Mouse (Mus musculus): ENCODE data around the gene Kcnip2. TPM values are rescaled to one million over a fixed set of nuclear protein-coding genes. Genes with fewer than 3 reads are reported as not detected.

Kcnip2 gene
- 100 to 1,000 TPM; 205 to 217 TPM for total RNA-seq (2021)

GRCm38 (mm10) chr19:45815831-45816405 lies at the start of gene Kcnip2:
Kcnip2 (minus strand) TSS chr19:45816061.
- no peak for DNase-seq (ENCODE audit: low spot score)
- intact Hi-C loops (cut with DNase I), result no loop called here

GRCm38 (mm10) chr19:45855284-45855920 lies 39.5 kb upstream of the Kcnip2 start:
- intact Hi-C loops (cut with DNase I), result no loop called here
- DNase-seq (ENCODE audit: low spot score), result no peak

DNA sequence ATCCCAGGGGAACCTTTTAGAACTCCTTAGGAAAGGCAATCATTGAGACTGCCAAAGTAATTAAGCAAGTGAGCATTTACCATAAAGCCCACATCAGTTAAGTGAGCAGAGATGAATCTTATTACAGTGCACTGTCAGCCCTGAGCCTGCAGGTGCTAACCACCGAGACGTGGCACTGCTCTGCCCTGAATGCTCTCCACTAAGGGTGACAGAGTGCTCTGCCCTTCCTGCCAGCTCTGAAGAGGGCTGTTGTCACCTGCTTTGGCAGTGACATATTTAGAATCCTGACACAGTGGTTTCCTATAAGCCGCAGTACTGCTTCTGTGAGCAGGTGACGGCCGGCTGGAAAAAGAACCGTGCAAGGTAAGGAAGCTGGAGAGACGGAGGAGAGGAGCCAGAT lies 38.7 kb upstream of the Kcnip2 start:
- DNase-seq (ENCODE audit: low spot score), result peak; percentile 13
- intact Hi-C loops (cut with DNase I), result loop anchor here (5.0 kb wide), 1 partner anchor 43 kb away; no protein-coding TSS in a partner anchor

DNA sequence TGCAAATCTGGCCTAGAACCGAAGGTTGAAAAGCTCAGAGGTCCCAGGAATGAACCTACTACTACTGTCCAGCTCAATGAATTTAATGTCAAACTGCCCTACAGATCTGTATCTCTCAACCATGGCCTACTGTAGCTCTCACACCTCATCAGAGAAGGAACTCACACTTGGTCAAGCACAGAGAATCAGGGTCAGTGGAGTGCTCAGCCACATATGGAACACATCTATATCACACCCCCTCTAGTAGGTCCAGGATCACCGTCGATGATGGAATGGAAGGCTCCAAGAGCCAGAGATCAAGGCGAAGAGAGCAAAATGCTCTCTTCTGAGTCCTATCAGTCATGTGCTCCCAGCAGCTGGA lies 31.9 kb upstream of the Kcnip2 start:
- intact Hi-C loops (cut with DNase I), result loop anchor here (5.0 kb wide), 2 partner anchors 65 to 105 kb away; no protein-coding TSS in a partner anchor
- DNase-seq (ENCODE audit: low spot score), result no peak

- intact Hi-C loops (cut with DNase I), result loop anchor here (5.0 kb wide), 2 partner anchors 65 to 105 kb away; no protein-coding TSS in a partner anchor
- no peak for DNase-seq (ENCODE audit: low spot score)
These were observed 31.3 kb upstream of the Kcnip2 start for GRCm38 (mm10) chr19:45847016-45847732.

- DNase-seq (ENCODE audit: low spot score), result no peak
- intact Hi-C loops (cut with DNase I), result no loop called here
These were observed 28.3 kb upstream of the Kcnip2 start for GRCm38 (mm10) chr19:45844209-45844608.

GRCm38 (mm10) chr19:45843424-45843823 lies 27.6 kb upstream of the Kcnip2 start:
- DNase-seq (ENCODE audit: low spot score), result no peak
- intact Hi-C loops (cut with DNase I), result no loop called here

DNA sequence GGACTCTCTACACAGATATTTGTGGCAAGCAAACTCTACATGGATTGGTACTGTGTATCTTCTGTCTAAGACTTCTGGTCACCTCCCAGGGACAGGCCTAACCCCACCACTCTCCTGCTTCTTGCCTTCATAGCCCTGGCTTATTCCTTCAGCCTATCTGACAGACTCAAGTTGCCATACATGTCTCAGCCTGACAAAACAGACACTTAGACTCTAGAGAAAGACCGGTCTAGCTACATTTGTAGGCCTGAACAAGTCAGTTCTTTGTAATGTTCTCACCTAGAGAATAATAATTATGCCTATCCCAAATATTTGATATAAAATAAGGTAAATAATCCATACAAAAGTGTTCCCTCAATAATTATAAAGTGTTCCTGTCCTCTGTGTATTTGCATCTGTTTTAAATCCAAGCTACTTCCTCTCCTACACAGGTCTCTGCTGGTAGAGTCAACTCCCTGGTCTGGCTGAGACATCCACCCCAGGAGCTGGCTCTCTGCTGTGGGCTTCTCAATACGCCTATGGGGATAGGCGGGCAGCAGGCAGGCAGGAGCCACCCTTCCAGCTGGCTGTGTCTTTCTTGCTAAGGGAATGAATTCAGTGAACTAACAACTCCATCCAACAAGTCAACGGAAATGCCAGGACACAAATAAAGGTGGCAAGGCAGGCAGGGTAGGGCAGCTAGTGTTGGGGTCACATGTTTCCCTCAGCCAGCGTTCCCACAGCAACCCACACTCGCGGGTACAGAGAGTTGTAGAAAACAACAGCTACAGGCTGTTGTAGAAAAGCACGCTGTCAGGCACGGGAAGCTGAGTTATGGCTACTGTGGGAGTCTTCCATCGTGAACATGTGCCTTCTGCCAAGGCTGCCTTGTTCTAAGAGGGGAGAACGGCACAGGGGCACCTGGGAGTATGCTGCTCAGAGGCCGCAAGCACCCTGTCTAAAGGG lies 21.5 kb upstream of the Kcnip2 start:
- DNase-seq (ENCODE audit: low spot score), result no peak
- intact Hi-C loops (cut with DNase I), result no loop called here

DNA sequence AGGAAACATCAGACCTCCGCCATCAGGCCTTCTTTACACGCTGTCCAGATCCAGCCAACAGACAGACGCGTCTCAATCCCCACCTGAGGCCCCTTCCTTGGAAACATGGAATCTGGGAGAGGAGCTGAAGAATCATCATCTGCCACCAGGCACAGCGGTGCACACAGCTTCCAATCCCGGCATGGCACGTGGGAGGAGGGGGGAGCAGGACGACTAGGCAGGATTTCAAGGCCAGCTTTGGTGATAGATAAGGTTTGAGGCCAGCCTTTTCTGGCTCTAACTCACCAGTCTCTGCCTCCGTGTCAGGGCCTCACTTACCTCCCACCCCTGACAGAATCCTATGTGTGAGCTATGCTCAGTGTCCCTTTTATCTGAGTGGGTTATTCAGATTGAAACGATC lies 19.6 kb upstream of the Kcnip2 start:
- DNase-seq (ENCODE audit: low spot score), result no peak
- intact Hi-C loops (cut with DNase I), result no loop called here

DNA sequence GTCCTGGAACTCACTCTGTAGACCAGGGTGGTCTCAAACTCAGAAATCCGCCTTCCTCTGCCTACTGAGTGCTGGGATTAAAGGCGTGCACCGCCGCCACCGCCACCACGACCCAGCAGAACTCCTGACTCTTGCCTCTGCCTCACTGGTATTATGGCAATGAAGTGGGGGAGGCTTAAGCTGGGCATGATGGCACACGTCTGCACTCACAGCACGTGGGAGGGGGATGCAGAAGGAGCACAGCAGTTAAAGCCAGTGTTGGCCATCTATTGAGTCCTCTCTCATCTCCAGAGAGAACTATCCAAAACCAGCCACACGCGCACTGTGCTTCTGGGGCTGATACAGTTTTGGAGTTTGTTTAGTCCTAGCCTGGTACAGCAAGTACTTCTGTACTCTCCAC lies 17.8 kb upstream of the Kcnip2 start:
- intact Hi-C loops (cut with DNase I), result no loop called here
- DNase-seq (ENCODE audit: low spot score), result no peak

DNA sequence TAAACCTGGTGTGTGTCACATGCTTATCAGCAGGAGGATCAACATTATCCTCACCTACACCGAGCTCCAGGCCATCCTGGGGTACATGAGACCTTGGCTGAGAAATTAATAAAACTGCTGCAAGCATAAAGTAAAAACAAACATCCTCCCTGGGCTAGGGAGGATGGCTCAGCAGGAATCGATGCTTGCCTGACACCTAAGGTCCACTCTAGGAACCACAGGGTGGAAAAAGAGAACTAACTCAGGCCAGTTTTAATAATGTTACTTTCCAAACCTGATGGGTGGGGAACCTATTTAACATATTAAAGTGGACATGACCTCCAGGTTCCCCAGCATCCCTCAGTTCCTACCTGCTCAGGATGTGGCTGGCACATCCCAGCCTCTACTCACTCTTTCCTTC lies 14.8 kb upstream of the Kcnip2 start:
- intact Hi-C loops (cut with DNase I), result no loop called here

DNA sequence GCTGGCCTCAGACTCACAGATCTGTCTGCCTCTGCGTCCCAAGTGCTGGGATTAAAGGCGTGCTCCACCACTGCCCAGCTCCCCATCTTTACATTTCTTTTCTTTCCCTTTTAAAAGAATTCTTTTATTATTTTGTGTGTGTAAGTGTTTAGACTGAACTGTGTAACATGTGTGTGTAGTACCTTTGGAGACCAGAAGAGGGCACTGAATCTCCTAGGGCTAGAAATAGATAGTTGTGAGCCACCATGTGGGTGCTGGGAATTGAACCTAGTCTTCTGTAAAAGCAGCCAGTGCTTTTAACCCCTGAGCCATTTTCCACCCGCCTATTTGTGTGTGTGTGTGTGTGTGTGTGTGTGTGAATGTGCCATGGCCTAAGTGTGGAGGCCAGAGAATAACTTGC lies 11.9 kb upstream of the Kcnip2 start:
- intact Hi-C loops (cut with DNase I), result no loop called here
- DNase-seq (ENCODE audit: low spot score), result no peak

More for the DNA sequence above, 14.8 kb upstream of the Kcnip2 start:
- DNase-seq (ENCODE audit: low spot score), result no peak

- no peak for DNase-seq (ENCODE audit: low spot score)
- intact Hi-C loops (cut with DNase I), result no loop called here
These were observed 11.3 kb upstream of the Kcnip2 start for GRCm38 (mm10) chr19:45827125-45827524.

DNA sequence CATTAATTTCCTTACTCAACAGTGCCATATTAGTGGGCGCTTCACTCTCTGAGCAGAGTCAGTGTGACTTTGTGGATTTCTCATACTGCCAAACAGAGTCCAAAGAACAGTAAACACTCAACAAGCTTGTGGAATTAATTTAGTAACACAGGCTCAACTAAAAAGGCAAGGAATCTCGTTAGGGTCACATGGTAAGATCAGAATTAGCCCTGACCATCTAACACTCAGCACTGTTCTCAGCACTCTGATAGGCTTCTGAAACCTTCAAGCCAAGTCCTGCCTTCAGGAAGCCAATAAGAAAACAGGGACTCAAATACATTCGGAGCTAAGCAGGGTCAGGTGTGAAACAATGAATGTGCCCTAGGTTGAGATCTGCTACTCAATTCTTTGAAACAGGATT lies 10.3 kb upstream of the Kcnip2 start:
- no peak for DNase-seq (ENCODE audit: low spot score)
- intact Hi-C loops (cut with DNase I), result no loop called here

- DNase-seq (ENCODE audit: low spot score), result no peak
- intact Hi-C loops (cut with DNase I), result no loop called here
These were observed 6.0 kb upstream of the Kcnip2 start for GRCm38 (mm10) chr19:45821832-45822231.

DNA sequence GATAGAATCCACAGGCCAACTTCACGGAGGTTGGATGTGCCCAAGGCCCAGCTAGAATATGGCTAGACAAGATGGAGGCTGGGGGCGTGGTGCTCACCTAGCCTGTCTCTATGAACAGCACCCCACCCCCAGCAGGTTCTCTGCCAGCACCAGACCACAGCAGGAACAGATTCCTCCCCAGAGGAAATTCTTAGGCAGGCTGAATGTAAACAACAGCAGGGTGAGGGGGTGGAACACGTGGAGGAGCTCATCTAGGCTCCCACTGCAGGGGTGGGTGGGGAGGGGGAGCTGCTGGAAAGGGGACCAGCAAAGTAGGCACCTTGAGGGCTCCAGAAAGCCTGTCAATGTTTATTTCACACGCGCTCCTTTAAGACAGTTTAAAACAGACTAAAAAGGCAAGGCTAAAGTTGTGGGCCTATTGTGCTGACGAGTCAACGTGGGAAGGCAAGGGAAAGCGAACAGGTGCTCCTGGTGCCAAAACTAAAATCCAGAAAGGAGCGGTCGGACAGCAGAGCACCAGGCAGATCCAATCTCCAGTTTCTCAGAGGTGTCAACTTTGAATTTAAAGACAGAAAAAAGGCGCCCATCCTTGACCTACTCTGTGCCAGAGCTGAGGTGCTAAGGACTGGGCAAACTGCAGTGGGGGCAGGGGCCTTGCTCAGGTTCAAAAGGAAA lies 2.1 kb upstream of the Kcnip2 start:
- intact Hi-C loops (cut with DNase I), result no loop called here
- DNase-seq (ENCODE audit: low spot score), result no peak

DNA sequence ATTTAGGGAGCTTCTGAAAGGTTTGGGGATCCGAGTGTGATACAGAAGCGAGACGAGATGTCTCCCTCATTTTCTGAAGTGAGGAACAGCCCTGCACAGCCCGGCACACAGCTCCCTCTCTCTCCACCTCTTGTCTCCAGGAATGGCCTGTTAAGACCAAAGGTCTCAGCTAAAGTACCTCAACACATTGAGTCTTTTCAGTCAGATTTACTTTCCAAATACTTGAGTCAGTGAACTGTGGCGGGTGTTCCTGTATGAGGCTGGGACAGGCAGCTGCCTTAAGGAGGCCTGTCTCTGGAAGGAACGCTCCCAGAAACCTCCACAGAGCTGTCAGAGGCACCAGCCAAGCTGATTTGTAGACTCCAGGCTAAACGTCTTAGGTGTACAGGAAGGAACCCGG lies 866 bp upstream of the Kcnip2 start:
- no peak for DNase-seq (ENCODE audit: low spot score)
- intact Hi-C loops (cut with DNase I), result no loop called here

- intact Hi-C loops (cut with DNase I), result no loop called here
- DNase-seq (ENCODE audit: low spot score), result no peak
These were observed 691 bp downstream of the Kcnip2 start for GRCm38 (mm10) chr19:45815170-45815569.

- no peak for DNase-seq (ENCODE audit: low spot score)
- intact Hi-C loops (cut with DNase I), result loop anchor here (2.0 kb wide), 2 partner anchors 139 to 201 kb away; no protein-coding TSS in a partner anchor
These were observed 2.1 kb downstream of the Kcnip2 start for GRCm38 (mm10) chr19:45813801-45814200.

GRCm38 (mm10) chr19:45813263-45813662 lies 2.6 kb downstream of the Kcnip2 start:
- no peak for DNase-seq (ENCODE audit: low spot score)
- intact Hi-C loops (cut with DNase I), result loop anchor here (2.0 kb wide), 2 partner anchors 140 to 202 kb away; no protein-coding TSS in a partner anchor
